Mouse (Mus musculus): ENCODE measurements around the gene Pdcd6.

Gene Pdcd6

GRCm38 (mm10) chr13:74282299-74282698 lies 35.1 kb downstream of the Pdcd6 start:
- no peak for DNase-seq (ENCODE audit: low read depth, low spot score)

- no peak for DNase-seq (ENCODE audit: low read depth, low spot score)
Measured at GRCm38 (mm10) chr13:74275726-74276125, 41.7 kb downstream of the Pdcd6 start.

- no peak for DNase-seq (ENCODE audit: low read depth, low spot score)
Measured at GRCm38 (mm10) chr13:74260231-74260992, 57.0 kb downstream of the Pdcd6 start.

GRCm38 (mm10) chr13:74259460-74260230 lies 57.7 kb downstream of the Pdcd6 start:
- DNase-seq (ENCODE audit: low read depth, low spot score): no peak

Measured in telencephalon, adult 2 months (tissue).